Mouse (Mus musculus): ENCODE results near the gene Gse1.
"Not testable (repeated sequence)": the region's sequence is repeated elsewhere in the genome, so short reads cannot be mapped to it uniquely, and the experiment has no call there.

Gene Gse1

DNA sequence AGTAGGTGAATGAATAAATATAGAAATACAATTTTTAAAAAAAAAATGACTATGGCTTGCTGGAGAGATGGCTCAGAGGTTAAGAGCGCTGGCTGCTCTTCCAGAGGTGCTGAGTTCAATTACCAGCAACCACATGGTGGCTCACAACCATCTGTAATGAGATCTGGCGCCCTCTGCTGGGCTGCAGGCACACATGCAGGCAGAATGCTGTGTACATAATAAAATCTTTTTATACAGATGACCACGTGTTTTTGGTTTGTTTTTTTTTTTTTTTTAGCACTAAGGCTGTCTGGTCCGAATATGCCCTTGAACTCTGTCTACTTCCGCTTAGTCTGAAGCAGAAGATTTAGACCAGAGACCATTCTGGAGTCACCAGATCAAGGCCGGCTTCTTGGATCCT lies 93.5 kb downstream of the Gse1 start:
- DNase-seq (ENCODE audit: extremely low read depth, low read depth) = peak; percentile 71

DNA sequence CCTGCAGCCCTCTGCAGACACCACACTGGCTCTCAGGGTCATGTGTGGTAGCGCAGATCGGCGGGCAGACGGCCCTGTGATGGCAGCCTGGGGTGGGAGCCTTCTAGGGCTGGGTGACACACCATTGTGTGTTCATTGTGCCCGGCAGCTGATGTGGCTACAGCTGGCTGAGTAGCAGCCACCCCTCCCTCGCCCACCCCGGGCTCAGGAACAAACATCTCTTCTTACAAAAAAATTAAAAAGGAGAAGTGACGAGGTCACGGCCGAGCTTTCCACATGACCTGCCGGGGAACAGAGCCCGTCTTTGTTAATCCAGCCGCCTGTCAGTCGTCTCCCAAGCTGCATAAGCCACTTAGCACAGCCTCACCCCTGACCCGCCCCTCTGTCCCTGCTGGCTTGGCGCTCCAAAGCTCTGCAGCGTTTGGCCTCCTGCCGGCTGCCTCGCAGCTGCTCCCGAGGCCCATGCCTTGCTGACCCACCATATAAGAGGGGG lies 94.7 kb downstream of the Gse1 start:
- DNase-seq (ENCODE audit: extremely low read depth, low read depth) = no peak

DNA sequence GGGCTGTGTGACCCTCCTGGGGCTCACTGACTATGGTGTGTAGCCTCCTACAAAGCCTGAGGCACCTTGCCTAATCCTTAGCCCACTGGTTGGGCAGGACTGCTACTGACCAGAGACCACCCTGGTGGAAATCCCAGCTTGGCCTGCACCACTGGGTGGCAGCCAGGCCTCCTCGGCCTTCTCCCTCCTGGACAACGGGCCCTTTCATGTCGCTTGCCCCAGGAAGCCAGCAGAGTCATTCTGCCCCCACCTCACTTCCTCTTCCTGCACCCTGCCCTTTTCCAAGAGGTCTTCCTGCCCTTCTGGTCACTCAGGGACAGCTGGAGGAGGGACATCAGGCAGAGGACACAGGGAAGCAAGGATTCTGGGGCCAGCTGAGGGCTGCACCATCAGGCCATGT lies 96.3 kb downstream of the Gse1 start:
- DNase-seq (ENCODE audit: extremely low read depth, low read depth) = no peak

DNA sequence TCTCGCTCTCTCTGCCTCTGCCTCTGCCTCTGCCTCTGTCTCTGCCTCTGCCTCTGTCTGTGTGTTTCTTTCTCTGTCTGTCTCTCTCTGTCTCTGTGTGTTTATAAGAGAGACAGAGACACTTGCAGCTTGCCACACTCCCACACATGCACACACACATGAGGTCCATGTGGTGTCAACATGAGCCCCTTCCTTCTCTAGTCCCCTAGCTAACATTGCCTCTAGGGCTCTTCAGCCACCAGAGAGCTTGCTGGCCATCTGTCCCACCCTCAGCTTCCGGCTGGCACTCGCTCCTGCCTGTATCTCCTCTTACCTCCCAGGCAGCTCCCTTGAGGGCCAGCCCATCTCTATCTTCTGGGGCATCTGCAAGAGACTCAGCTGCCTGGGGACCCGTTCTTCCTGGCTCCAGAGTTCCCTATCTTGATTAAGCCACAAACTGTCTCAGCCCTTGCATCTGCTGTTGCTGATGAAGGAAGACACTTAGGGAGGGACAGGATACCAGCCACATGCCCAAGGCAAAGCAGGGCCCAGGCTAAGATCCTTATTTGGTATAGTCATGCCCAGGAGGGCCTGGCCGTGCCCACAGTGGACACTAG lies 97.0 kb downstream of the Gse1 start:
- DNase-seq (ENCODE audit: extremely low read depth, low read depth) = peak; percentile 86

DNA sequence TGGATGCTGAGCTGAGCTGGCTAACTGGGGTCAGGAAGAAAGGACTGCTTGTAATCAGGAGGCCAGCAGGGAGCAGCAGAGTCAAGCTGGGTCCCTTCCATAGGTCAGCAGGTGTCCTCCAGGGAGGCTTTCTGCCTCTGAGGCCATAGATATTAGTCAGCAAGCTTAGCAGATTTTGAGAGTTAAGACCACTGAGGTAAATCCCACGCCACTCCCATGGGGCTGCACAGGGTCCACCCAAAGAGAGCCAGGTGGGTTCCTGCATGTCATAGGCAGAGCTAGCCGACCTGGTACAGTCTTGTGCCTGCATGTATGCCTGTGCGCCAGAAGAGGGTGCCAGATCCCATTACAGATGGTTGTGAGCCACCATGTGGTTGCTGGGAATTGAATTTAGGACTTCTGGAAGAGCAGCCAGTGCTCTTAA lies 98.9 kb downstream of the Gse1 start:
- DNase-seq (ENCODE audit: extremely low read depth, low read depth) = no peak

DNA sequence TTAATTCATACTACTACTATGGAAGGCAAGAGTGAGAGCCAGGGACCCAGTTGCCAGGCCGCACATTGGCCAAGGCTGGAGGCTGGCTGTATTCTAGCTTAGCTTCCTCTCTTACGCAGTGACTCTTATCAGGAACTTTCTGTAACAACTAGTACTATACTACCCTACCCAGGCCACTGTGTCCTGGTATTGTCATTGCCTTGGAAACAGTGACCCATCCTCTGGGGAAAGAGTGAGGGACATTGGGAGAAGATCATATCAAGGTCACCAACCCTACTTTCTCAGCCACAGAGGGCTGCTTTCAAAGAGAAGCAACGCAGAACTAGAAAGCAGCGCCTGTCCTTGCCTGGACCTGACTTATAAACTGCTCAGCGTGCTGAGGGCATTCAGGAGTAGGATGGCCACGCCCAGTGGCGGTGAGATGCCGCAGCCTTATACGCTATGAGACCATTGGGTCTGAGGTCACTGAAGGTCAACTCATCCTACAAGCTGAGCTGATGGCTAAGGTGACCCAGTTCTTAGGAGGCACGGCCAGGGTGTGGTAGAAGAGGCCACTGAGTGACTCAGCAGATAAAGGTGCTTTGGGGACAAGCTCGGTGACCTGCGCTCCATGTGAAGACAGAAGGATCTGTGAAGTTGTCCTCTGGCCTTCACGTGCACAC lies 100.2 kb downstream of the Gse1 start:
- DNase-seq (ENCODE audit: extremely low read depth, low read depth) = no peak

DNA sequence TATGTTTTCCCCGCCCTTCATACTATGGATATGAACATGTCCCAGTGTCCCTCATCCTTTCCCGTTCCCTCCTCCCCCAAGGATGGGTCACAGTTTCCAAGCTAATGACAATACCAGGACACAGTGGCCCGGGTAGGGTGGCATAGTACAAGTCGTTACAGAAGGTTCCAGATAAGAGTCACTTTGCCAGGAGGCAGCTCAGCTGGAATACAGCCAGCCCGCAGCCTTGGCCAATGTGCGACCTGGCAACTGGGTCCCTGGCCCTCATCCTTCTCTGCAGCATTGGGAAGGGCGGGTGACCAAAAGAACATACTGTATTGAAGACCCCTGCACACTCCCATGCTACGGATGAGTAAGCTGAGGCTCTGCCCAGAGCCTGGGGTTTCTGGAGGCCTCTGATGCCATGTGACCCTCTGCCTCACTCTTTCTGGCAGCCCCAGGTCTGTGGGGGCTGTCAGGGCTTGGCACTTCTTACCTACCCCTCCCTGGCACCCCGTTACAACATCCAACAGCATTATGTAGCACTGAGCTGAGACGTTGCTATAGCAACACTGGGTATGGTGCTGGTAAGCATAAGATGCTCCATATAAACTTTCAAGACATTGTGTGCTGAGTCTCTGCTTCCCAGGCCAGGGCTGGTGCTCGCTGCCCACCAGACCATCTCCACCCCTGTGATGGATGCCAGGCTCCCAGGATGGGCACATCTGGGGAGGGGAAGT lies 100.9 kb downstream of the Gse1 start:
- DNase-seq (ENCODE audit: extremely low read depth, low read depth) = no peak

DNA sequence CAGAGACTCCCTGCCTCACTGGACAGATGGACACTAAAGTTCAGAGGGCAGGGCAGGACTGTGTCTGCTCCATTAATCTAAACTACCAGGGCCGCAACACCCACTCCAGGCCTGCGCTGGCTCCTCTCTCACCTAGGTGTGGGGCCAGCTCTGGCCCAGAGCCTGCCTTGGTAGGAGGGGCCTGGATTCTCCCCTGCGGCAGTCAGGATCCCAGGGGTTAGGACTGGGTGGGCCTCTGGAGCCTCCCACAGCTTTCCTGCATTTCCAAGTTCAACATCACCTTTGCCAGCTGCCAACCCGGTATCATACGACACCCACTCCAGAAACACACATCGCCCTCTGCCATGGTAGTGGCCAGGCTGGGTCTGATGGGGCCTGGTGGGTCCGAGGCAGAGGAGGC lies 102.8 kb downstream of the Gse1 start:
- no peak for DNase-seq (ENCODE audit: extremely low read depth, low read depth)

DNA sequence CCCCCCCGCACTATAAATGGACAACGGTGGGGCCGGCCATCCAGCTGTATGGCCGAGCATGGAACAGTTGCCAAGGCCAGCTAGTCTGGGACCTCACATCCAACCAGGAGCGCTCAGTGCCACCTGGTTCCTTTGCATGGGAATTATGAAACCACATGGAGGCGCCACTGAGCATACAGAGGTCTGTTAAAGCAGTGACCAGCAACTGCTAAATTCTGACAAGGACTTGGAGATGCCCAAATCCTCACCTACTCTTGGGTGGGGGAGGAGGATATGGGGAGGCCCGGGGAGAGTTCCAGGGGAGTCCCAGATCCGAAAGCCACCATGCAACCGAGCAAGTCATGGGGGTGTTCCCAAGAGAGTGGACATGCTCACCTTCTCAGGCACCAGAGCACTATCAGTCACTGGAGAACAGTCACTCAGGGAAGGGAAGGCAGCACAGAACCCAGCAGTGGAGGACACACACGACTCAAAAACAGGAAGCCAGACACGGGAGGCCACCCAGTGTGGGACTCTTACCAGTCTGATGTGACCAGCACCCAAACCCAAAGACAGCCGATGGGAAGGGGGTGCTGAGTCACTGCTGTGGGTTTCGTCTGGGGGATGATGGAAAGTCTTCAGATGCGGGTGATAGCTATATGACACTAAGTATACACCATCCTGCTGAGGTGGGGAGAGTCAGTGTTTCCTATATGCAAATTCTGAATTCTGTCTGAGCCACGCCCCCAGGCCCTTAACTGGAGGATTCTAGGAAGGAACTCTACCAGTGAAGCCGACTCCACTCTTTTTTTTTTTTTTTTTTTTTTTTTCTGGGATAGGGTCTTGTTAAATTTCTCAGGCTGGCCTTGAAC lies 104.3 kb downstream of the Gse1 start:
- peak; percentile 97 for DNase-seq (ENCODE audit: extremely low read depth, low read depth)

DNA sequence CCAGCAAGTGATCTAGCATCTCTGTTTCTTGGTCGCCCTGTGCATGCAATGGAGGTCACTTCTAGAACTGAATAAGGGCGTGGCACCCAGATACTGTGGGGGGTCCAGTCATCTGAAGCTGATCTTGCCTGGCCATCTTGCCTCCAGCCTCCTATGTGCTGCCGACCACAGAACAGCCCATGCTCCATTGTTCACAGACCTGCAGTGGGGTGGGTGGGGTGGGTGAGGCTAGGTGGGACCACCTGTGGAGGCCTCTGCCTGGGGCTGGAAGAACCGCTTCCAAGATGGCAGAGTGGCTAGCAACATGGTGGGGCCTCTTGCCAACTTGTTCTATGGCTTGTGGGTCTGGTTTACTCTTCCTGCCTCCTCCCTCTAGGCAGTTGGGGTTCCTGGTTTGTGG lies 105.4 kb downstream of the Gse1 start:
- DNase-seq (ENCODE audit: extremely low read depth, low read depth) = no peak

DNA sequence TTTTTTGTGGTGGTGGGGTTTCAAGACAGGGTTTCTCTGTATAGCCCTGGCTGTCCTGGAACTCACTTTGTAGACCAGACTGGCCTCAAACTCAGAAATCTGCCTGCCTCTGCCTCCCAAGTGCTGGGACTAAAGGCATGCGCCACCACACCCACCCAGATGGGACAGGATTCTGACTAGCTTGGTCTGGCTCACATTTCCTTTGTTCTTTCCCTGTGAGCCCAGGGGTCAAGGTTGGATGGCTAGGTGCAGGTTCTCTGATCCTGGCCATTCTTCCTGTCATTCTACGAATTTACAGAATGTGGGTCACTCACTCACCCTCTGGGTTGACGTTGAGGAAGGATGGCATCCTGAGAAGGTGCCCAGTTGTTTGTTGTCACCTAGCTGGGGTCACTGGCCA lies 106.0 kb downstream of the Gse1 start:
- DNase-seq (ENCODE audit: extremely low read depth, low read depth) = not testable (repeated sequence)

DNA sequence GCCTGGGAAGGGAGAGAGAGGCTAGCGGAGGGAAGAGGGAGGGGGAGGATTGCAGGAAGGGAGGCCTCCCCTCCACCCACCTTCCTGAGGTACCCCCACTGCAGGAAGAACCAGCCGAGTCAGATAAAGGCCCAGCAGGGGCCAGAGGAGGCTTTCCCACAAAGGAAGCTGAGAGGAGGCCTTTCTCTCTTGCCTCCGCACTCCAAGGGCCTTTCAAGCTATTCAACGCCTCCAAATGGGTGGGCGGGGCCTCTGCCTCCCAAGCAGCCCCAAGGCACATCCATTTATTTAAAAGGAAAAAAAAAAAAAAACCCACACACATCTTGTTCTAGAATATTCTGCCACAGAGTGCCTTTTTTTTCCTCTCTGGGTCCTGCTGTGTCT lies 106.6 kb downstream of the Gse1 start:
- DNase-seq (ENCODE audit: extremely low read depth, low read depth) = peak; percentile 90

DNA sequence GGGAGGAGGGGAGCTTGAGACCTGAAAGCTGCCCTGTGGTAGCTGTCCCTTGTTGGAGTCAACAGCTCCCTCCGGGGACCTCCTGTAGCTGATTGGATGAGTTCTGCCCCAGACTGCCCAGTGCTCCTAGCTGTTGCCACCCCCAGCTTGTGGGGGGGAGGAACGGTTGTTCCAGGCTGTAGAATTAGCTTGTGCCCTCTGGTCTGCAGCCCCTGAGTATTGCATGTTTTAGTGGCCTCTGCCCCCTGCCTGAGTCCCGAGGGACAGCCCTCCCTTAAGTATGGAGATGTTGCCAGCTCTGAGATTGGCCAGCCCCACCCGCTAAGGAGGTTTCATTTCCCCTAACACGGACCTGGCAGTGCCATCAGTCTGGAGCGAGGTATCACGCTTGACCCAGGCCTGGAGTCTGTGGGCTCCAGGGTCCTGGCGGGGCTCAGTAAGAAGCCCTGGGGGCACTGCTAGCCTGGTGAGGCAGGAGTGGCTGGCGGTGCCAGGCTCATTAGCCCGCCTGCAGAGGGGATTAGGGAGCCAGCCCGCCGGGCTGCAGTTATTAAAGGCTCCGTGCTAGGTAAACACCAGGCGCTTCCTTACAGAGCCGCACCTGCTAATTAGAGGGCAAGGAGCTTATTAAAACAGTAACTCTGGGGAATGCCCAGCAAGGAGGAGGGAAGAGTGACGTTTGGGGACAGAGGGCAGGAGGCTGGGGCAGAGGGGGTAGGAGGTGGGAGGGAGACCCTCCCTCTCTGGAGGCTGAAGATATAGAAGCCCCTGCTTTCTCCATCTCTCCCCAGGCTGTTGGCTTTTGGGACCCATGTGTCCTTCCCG lies 107.2 kb downstream of the Gse1 start:
- DNase-seq (ENCODE audit: extremely low read depth, low read depth) = no peak

DNA sequence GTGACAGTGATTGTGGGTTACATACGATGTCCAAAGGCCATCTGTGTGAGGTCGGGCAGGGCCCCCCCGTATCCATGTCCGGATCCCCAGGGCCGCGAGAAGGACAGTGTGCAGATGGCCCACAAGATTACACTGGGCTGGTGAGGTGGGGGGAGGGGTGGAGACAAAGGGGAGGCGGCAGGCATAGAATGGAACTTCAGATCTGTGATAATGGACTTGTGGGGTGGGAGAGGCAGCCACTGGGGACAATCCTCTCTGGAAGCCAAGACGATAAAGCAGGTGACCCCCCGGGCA lies 107.8 kb downstream of the Gse1 start:
- no peak for DNase-seq (ENCODE audit: extremely low read depth, low read depth)

DNA sequence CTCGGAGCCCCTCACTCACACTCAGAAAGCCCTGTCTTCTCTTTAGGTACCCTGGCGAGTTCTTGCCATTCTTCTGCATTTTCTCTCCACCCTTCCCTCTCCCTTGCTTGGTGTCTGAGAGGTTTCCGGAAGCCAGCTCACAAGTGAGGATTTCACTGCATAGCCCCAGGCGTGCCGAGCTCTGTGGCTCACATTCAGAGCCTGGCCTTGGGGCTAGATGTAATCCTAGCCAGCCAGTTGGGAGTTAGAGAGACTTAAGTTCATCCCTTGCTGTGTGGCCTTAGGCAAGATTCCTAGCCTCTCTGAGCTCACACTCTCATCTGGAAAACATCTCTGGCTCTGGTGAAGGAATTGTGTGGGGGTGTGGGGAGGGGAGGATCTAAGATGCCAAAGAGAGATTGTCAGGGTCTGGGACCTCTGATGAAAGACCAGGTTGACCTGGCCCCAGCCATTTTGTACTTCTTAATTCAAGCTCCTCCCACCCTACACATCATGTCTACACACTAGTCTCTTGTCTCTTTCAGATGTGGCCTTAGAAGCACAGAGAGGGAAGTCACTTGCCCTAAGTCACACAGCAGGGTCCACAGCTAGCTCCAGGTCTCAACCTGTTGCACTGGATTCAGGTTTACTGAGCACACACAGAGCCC lies 108.8 kb downstream of the Gse1 start:
- DNase-seq (ENCODE audit: extremely low read depth, low read depth) = peak; percentile 66

DNA sequence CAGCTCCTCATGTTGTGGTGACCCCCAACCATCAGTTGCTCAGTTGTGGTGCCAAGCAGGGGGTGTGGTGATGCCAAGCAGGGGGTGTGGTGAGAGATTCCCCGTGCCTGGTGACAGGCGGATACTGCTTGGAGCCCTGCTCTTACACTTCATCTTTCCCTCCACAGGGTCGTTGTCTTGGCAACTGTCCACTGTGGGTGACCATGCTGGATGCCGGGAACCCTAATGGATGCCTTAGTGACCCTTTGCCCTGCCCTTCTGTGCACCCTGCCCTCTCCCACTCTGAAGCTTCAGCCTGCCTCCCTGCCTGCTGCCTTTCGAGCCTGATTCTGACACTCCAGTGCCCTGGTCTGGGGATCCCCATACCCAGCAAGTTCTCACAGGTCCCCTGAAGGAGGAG lies 109.4 kb downstream of the Gse1 start:
- DNase-seq (ENCODE audit: extremely low read depth, low read depth) = no peak

DNA sequence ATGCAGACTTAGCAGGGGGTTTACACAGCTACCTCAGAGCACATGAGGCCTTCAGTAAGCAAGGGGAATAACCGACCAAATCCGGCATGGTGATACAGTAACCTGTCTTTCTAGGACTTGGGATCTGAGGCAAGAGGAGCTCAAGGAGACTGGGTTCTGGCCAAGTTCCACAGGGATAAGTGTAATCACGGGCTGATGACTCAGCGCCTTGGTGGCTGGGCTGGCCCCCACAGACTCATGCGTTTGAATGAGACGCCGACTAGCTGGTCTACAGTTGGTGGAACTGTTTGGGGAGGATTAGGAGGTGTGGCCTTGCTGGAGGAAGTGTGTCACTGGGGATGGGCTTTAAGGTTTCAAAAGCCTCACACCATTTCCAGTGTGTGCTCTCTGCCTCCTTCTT lies 110.4 kb downstream of the Gse1 start:
- no peak for DNase-seq (ENCODE audit: extremely low read depth, low read depth)

DNA sequence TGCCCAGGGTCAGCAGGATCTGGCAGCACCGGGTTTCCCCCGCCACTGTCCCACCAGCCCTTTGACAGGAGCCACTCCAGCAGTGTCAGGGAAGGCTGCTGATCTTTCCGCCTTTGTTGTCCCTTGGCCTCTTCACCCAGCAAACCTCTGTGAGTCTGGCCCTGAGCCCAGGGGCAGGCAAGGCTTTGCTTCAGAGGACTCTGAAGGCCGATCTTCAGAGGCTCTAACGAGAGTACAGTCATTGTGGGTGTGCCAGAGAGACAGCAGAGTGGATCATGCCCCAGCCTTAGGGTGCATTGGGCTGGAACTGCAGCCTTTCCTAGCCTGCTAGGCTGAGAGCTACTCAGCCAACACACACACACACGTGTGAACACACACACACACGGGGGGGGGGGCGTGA lies 111.5 kb downstream of the Gse1 start:
- DNase-seq (ENCODE audit: extremely low read depth, low read depth) = no peak

DNA sequence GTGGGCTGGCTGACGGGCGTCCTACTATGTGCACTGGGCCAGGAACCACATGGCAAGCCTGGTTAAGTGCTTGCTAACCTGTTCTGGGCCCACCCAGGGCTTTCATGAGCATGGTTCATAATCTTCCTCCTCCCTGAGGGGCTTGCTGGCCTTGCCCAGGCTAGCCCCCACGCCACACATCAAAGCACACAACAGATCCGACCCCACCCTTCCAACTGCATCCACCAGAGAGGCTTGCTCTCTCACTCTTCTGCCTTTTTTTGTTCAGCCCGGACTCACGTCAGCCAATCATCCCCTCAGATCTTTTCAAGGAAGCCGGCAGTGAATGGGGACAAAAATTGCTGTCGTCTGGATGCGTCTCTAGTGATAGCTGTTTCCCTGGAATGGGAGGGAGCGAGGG lies 112.9 kb downstream of the Gse1 start:
- DNase-seq (ENCODE audit: extremely low read depth, low read depth) = no peak

DNA sequence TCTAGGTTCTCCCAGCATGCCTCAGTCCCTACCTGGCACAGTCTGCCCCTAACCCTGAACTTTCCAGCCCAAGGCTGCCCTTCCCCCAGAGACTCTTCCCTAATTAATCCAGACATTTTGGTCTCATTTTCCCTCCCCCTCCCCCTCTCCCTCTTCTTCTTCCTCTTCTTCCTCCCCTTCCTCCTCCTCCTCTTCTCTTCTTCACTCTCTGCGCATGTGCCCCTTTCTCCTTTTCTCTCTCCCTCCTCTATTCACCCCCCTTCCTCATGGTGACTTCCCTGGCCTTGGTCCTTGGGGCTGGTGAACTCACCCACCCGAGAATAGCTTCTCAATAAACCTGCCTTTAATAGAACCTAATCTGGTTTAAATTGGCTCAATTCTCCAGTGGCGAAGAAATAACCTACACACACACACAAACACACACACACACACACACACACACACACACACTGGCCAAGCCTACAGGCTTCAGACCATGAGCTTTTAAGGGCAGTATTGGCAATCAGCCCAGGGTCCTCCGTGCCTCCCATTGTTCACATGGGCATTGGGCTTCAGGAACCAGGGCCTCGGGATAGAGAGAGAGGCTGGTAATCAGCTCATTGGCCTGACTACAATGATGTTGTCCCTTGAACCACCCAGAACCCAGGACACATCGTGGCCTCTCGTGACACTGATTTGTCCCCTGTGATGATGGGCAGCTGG lies 114.7 kb downstream of the Gse1 start:
- DNase-seq (ENCODE audit: extremely low read depth, low read depth) = no peak
